Mouse (Mus musculus) liver, adult 2 months (tissue): ENCODE results near the gene A1cf. TPM values are rescaled to one million over a fixed set of nuclear protein-coding genes. Genes with fewer than 3 reads are reported as not detected.
A peak's percentile ranks its signal among the peaks of the same experiment; 100 is the strongest.

Experiments used
- DNase-seq: peaks from one replicate; pipeline ENCODE4 v3.0.0-alpha.2; 2011; ENCODE audit warnings: low read depth, low spot score; ENCODE audit errors: extremely low read depth
- H3K27ac ChIP-seq: fragments of 200-500 bp; replicated peaks from 2 replicates; pipeline ENCODE4 v1.5.1; 2012; ENCODE audit warnings: low read depth, mild to moderate bottlenecking, control low read depth, inconsistent platforms, low read length; ENCODE audit not compliant: insufficient read depth
- H3K27me3 ChIP-seq: fragments of 200-500 bp; 2 replicates; pipeline ENCODE4 v1.6.1; 2012; ENCODE audit warnings: mild to moderate bottlenecking, moderate library complexity, low read length, inconsistent platforms; ENCODE audit not compliant: control insufficient read depth, insufficient read depth
- H3K36me3 ChIP-seq: fragments of 200-500 bp; 2 replicates; pipeline ENCODE4 v1.6.1; 2012; ENCODE audit warnings: low read length, inconsistent platforms; ENCODE audit not compliant: control insufficient read depth, insufficient read depth
- H3K4me1 ChIP-seq: fragments of 200-500 bp; 2 replicates; pipeline ENCODE4 v1.6.1; 2011; ENCODE audit warnings: low read length; ENCODE audit not compliant: control insufficient read depth, insufficient read depth
- H3K4me3 ChIP-seq: fragments of 200-500 bp; 2 replicates; pipeline ENCODE4 v1.5.1; 2011; ENCODE audit warnings: low read depth, mild to moderate bottlenecking, control low read depth, low read length, moderate library complexity; ENCODE audit not compliant: insufficient read depth
- H3K79me2 ChIP-seq: fragments of 200-500 bp; 2 replicates; pipeline ENCODE4 v1.6.1; 2012; ENCODE audit warnings: inconsistent platforms, mild to moderate bottlenecking, low read length, moderate library complexity; ENCODE audit not compliant: control insufficient read depth, insufficient read depth
- H3K9ac ChIP-seq: fragments of 200-500 bp; 2 replicates; pipeline ENCODE4 v1.6.1; 2012; ENCODE audit warnings: low read depth, mild to moderate bottlenecking, control low read depth, inconsistent platforms, low read length
- CTCF ChIP-seq: fragments of 200-500 bp; IDR thresholded peaks from 2 replicates; pipeline ENCODE4 v1.5.1; 2011; ENCODE audit warnings: low read depth, low read length, control low read depth
- POLR2A ChIP-seq: fragments of 200-500 bp; IDR thresholded peaks from 2 replicates; pipeline ENCODE4 v1.6.1; 2011; ENCODE audit warnings: low read length, control low read depth; ENCODE audit not compliant: insufficient read depth; ENCODE audit errors: extremely low read depth
- WGBS: fragments of 180-500 bp; shearing (Covaris S2); methylation state at CpG from one replicate; pipeline ENCODE4 v1.1.7; 2018; 5-methylcytosine and 5-hydroxymethylcytosine counted together
- polyA plus RNA-seq: library from polyadenylated mRNA; depleted of rRNA; stranded (reverse); fragments of >200 nt; gene quantifications from 2 replicates; pipeline ENCODE4 v1.2.3, GENCODE M21; 2012; rRNA removed
- total RNA-seq: library from RNA; depleted of rRNA; stranded (reverse); fragments of >200 nt; gene quantifications from 2 replicates; pipeline ENCODE4 v1.2.3, GENCODE M21; 2014; rRNA removed

The A1cf gene
- total RNA-seq (117 and 133 TPM in 2 replicates), polyA plus RNA-seq (52.9 and 53.4 TPM in 2 replicates)

- peaks cover 3% of the 10 kb centered on the region; the same call in 1 of the 2 replicates for H3K4me1 ChIP-seq
- H3K9ac ChIP-seq = peak within 1 kb of the TSS; percentile 92
- WGBS = 23% methylated on average over 7 of the region's 7 CpGs
- TF ChIP-seq CTCF (no peak), POLR2A (no peak)
- H3K27me3 ChIP-seq = no peaks in the 10 kb centered on the region
- no peaks in the 10 kb centered on the region; the same call in 1 of the 2 replicates for H3K36me3 ChIP-seq
- peak within 1 kb of the TSS; percentile 98 for H3K27ac ChIP-seq
- DNase-seq = peak; percentile 98
- peaks cover 3% of the 10 kb centered on the region; the same call in 1 of the 2 replicates for H3K79me2 ChIP-seq
- H3K4me3 ChIP-seq = peak within 1 kb of the TSS; percentile 61
Observed at GRCm38 (mm10) chr19:31868521-31868920, at the start of gene A1cf. A1cf (plus strand) TSS chr19:31868764.

- no peaks in the 10 kb centered on the region for H3K79me2 ChIP-seq
- no peak overlapping the region for H3K27ac ChIP-seq
- no peak overlapping the region for H3K9ac ChIP-seq
- no peak overlapping the region for H3K4me3 ChIP-seq
- H3K27me3 ChIP-seq = no peaks in the 10 kb centered on the region
- H3K4me1 ChIP-seq = no peaks in the 10 kb centered on the region
- WGBS = 94% methylated on average over 5 of the region's 5 CpGs
- peak; percentile 1 for DNase-seq
- TF ChIP-seq CTCF = no peak
- no peak for TF ChIP-seq POLR2A
- no peaks in the 10 kb centered on the region for H3K36me3 ChIP-seq
Observed at GRCm38 (mm10) chr19:31834250-31834649, 34.3 kb upstream of the A1cf start.

- Histone ChIP-seq H3K27me3 (no peaks in the 10 kb centered on the region), H3K79me2 (no peaks in the 10 kb centered on the region; the same call in 1 of the 2 replicates), H3K9ac (no peak overlapping the region), H3K36me3 (no peaks in the 10 kb centered on the region), H3K4me1 (no peaks in the 10 kb centered on the region; the same call in 1 of the 2 replicates), H3K27ac (no peak overlapping the region), H3K4me3 (no peak overlapping the region)
- DNase-seq = no peak
- 36% methylated on average over 3 of the region's 3 CpGs for WGBS
- TF ChIP-seq POLR2A (no peak), CTCF (no peak)
Observed at GRCm38 (mm10) chr19:31861909-31862308, 6.7 kb upstream of the A1cf start.

GRCm38 (mm10) chr19:31862512-31863249 is 5.9 kb upstream of the A1cf start:
- DNase-seq = no peak
- H3K79me2 ChIP-seq = no peaks in the 10 kb centered on the region; the same call in 1 of the 2 replicates
- no peaks in the 10 kb centered on the region for H3K36me3 ChIP-seq
- no peak overlapping the region for H3K27ac ChIP-seq
- no peak overlapping the region for H3K4me3 ChIP-seq
- no peak; the same call in 1 of the 2 replicates for TF ChIP-seq CTCF
- 55% methylated on average over 6 of the region's 6 CpGs for WGBS
- H3K4me1 ChIP-seq = peaks cover 3% of the 10 kb centered on the region; the same call in 1 of the 2 replicates
- no peak overlapping the region for H3K9ac ChIP-seq
- H3K27me3 ChIP-seq = no peaks in the 10 kb centered on the region

- Histone ChIP-seq H3K27me3 (no peaks in the 10 kb centered on the region), H3K4me3 (no peak overlapping the region), H3K4me1 (peaks cover 3% of the 10 kb centered on the region; the same call in 1 of the 2 replicates), H3K9ac (no peak overlapping the region), H3K79me2 (peaks cover 3% of the 10 kb centered on the region; the same call in 1 of the 2 replicates), H3K36me3 (no peaks in the 10 kb centered on the region), H3K27ac (no peak overlapping the region)
- WGBS = 67% methylated on average over 4 of the region's 4 CpGs
- DNase-seq = no peak
- TF ChIP-seq POLR2A = no peak
- TF ChIP-seq CTCF = no peak
Observed at GRCm38 (mm10) chr19:31865451-31865850, 3.1 kb upstream of the A1cf start.

GRCm38 (mm10) chr19:31868076-31868475 is 488 bp upstream of the A1cf start:
- Histone ChIP-seq H3K4me3 (no peak overlapping the region), H3K79me2 (peaks cover 3% of the 10 kb centered on the region; the same call in 1 of the 2 replicates), H3K9ac (no peak overlapping the region), H3K27ac (peak overlapping the region; percentile 63), H3K27me3 (no peaks in the 10 kb centered on the region), H3K4me1 (peaks cover 3% of the 10 kb centered on the region; the same call in 1 of the 2 replicates), H3K36me3 (no peaks in the 10 kb centered on the region; the same call in 1 of the 2 replicates)
- DNase-seq = peak; percentile 72
- TF ChIP-seq CTCF (no peak), POLR2A (no peak)
- 19% methylated on average over 4 of the region's 4 CpGs for WGBS
